Mouse (Mus musculus) midbrain, embryonic 16.5 days (tissue): Measurements from ENCODE around the gene Rnf4. TPM values are rescaled to one million over a fixed set of nuclear protein-coding genes. Genes with fewer than 3 reads are reported as not detected.

Experiments used
- polyA plus RNA-seq: library from polyadenylated mRNA; unstranded; fragments of >200 nt; fragmentation: Nextera tagmentation; extraction: Ambion mirVana; gene quantifications from 2 replicates; pipeline ENCODE4 v1.2.1, GENCODE M21; 2015

Rnf4 gene
- polyA plus RNA-seq, 1 experiment from 2014 or later, result 131 TPM

Other genes with a start within 250 kb of the Rnf4 start
- 0.18 and 0.26 TPM in 2 replicates for gene Poln, start 166.8 kb upstream of the Rnf4 start, polyA plus RNA-seq
- gene Haus3, start 166.8 kb upstream of the Rnf4 start, polyA plus RNA-seq, result 10.5 and 14.4 TPM in 2 replicates
- gene Mxd4, start 148.6 kb upstream of the Rnf4 start, polyA plus RNA-seq, result 32.0 and 33.9 TPM in 2 replicates
- 4.0 and 4.9 TPM in 2 replicates for gene Zfyve28, start 47.8 kb upstream of the Rnf4 start, polyA plus RNA-seq
- gene Cfap99, start 47.7 kb upstream of the Rnf4 start, polyA plus RNA-seq, result 0.10 and 0.16 TPM in 2 replicates
- gene Fam193a, start 33.6 kb downstream of the Rnf4 start, polyA plus RNA-seq, result 14.1 and 15.8 TPM in 2 replicates
- 9.2 and 14.1 TPM in 2 replicates for gene Tnip2, start 177.7 kb downstream of the Rnf4 start, polyA plus RNA-seq
- gene Sh3bp2, start 189.5 kb downstream of the Rnf4 start, polyA plus RNA-seq, result 21.8 and 28.5 TPM in 2 replicates
- gene Add1, start 237.4 kb downstream of the Rnf4 start, polyA plus RNA-seq, result 203 and 212 TPM in 2 replicates